Mouse (Mus musculus): ENCODE data around the gene Zfp36.

DNA sequence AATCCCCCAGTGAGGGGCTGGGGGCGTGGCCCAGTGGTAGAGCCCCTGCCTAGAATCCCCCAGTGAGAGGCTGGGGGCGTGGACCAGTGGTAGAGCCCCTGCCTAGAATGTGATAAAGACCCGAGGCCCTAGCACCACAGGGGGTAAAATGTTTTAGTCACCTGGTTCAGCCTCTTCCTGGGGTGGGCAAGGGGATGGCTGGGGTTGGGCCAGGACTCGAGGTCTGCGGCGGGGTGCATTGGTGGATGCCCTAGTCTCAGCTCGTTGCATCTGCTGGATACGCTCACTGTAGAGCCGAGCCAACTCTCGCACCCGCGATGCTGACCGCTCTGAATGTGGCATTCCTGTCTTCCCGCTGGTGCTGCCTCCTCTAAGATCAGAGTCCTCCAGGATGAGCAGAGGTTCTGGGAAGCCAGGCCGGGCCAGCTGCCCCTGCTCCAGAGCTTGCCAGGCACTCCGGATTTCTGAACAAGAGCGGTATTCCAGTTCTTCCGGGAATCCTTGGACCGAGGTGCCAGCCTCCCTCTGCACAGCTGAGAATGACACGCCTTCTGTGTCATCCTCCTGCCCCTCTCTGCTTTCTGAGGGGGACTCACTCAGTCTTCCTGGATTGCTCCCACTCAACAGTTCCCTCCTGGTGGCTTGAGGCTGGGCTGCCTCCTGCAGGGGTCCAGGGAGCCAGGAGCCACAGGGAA lies 18.3 kb downstream of the Zfp36 start:
- TF ChIP-seq POLR2A (IDR thresholded peaks at IDR 0.05; ENCODE audit: low read depth, low read length) (no peak), CTCF (conservative IDR thresholded peaks at IDR 0.05; ENCODE audit: insufficient read depth, insufficient read length, low read depth, low read length) (no peak)

Measured in kidney, adult 2 months (tissue).